Mouse (Mus musculus) kidney, postnatal 4 days (tissue): ENCODE results near the gene Kansl3.

Source experiments
- DNase-seq, 2 experiments: peaks; one replicate each; pipeline ENCODE4 v3.0.0; 2021; ENCODE audit warnings: mixed read lengths in 2 of 2

The Kansl3 gene

GRCm38 (mm10) chr1:36368969-36369645 is at the start of gene Kansl3:
TSS of gene Kansl3 (minus strand) at chr1:36369181.
- peak; percentile 92 to 95 for DNase-seq

DNA sequence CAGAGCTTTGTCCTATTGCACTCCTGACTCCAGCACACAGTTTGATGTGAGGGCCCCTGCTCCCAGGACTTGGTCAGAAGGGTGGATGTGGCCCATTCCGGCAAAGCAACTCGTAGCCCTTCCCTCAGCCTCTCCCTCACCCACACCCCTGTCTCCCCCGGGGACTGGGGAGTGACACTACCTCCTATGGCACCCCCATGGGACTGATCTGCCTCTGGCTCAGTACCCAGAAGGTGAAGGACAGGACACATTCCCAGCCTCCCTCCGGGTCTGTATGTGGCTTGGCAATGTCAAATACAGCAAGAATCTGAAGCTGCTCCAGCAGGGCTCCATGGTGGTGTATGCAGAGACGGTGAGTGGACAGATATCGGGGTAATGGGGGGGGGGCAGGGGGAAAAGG is 35.5 kb upstream of the Kansl3 start:
- no peak for DNase-seq

DNA sequence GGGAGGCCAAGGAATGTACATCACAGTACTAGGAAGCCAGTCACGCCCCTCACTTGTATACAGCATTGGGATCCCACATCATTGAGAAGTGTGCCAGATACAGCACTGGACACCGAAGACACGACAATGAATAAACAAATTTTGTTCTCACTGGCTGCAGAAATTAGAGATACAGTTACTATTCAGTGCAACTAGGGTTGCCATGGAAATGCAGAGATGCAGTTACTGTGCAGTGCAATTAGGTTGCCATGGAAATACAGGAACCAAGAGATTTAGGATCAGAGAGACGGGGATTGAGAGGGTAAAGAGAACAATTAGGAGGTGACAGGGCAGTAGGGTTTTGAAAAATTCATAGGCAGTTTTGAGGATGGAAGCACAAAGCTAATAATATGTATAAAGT is 32.5 kb upstream of the Kansl3 start:
- no peak for DNase-seq

- DNase-seq, result no peak
These were observed 28.1 kb upstream of the Kansl3 start for GRCm38 (mm10) chr1:36397041-36397440.

GRCm38 (mm10) chr1:36379582-36379981 is 10.6 kb upstream of the Kansl3 start:
- no peak for DNase-seq

- DNase-seq, result no peak
These were observed 9.9 kb upstream of the Kansl3 start for GRCm38 (mm10) chr1:36378880-36379279.

DNA sequence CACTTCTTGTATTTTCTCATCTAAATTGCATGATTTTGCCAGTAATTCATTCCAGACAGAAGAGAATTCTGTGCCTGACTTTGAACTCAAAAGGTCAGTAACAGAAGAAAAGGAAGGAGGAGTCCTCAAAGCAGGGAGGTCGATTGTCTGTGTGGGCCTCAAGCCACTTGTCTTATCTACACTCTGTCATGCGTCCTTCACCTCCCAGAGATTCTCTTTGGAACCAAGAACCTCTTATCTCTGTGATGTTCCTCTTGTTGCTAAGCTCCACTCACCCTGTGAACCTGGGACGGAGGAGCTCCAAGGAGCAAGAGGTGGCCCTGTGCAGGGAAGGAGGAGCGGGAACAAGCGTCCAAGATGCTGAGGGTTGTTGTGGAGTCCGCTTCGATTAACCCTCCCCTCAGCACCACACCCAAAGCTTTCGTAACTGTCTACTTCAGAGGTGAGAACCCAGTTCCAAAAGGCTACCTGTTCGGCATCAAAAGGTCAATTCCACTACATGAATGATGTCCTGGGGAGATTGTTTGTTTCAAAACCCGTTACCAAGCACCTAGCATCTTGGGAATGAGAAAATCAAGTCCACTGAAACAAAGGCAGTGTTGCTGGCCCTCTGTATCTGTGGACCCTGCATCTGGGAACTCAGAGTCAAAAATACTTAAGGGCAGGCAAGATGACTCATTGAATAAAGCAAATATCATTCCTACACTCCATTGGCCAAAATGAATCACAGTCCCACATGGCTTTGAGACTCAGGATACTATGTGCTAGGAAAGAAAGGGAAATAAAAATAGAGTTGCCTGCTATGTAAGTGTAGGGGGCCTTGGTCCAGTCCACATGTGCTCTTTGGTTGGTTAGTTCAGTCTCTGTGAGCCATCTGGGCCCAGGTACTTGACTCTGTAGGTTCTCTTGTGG is 3.2 kb upstream of the Kansl3 start, which contains the start of gene Fer1l5:
Gene Fer1l5, plus strand, starts transcription at position 358 of the 912 bp plus-strand sequence.
- DNase-seq, result no peak

DNA sequence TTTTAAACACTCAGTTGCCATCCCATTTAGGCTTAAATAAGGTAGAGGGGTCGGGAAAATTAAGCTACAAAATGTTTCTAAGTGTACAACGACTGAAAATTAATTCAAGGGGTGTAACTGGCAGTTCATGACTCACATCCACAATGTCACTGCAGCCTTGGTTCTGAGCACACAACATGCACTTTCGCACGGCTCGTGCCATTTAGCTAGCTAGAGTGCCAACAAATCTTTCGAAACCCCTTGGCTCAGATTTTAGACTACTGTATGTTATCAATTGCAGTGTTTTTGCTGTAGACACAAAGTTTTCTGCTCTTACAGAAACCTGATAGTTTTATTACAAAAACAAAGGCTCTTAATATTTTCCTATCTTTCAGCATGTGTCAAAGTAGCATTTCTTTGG is 1.9 kb upstream of the Kansl3 start:
- DNase-seq, result no peak

- peak; percentile 72 to 86 for DNase-seq
These were observed 641 bp downstream of the Kansl3 start for GRCm38 (mm10) chr1:36368112-36368968.

- peak; percentile 13 to 23 for DNase-seq
These were observed 1.3 kb downstream of the Kansl3 start for GRCm38 (mm10) chr1:36367698-36368097.

- DNase-seq, result no peak
These were observed 11.9 kb downstream of the Kansl3 start for GRCm38 (mm10) chr1:36356955-36357695.

DNA sequence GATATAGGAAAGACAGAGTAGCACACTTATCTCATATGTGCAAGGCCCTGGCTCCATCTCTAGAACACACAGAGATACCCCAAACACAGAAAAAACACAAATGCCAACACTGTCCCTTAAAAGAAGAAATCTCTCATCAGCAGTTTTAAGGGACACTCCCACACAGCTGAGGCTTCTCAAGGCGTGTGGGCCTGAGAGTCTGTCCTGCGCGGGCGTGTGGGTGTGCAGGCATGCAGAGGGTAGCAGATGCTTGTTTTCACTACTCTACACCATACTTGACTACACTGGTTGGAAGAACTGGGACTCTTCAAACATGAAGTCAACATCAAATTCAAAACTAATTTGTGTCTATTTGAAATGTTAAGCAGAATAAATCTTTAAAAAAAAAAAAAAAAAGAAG is 16.6 kb downstream of the Kansl3 start:
- DNase-seq, result peak; percentile 22 to 52

GRCm38 (mm10) chr1:36342547-36342946 is 26.4 kb downstream of the Kansl3 start:
- DNase-seq, result no peak

GRCm38 (mm10) chr1:36332955-36333887 is 35.8 kb downstream of the Kansl3 start:
- DNase-seq, result no peak

DNA sequence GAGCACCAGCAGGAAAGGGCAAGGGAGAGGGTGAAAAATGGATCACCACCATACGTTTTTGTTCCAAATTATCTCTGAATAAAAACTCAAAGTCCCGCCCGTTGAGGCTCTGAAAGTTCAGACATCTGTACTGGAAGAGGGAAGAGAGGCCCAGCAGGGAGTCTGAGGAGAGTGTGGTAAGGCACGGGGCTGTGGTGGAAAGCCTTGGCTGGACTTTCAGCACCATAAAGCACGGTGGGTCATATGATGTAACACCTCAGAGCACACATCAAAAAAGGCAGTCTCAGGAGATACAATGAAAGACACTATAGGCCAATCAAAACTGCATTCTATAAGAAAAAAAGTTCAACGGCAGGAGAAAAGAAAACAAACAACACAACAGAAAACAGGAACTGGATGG is 37.2 kb downstream of the Kansl3 start:
- no peak for DNase-seq

- DNase-seq, result no peak
These were observed 42.2 kb downstream of the Kansl3 start for GRCm38 (mm10) chr1:36326815-36327214.

DNA sequence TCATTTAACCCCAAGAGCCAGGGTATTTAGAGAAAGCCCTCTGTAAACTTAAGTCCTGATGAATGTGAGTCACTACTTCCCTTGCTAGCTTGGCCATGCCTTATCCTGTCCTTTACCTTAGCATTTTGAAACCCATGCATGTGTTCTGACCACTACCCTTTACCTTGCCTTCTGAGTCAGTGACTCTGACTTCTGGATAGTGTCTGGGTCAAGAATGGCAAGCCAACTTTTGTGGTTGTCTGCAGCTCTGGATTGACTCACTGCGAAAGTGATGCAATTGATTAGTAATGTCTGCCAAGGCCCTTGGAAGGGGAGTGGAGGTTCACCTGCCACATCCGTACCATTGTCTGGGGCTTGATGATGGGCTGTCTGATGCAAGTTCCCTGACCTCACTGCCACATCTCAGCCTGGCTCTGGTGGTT is 43.1 kb downstream of the Kansl3 start:
- no peak for DNase-seq

GRCm38 (mm10) chr1:36323746-36324448 is 45.1 kb downstream of the Kansl3 start:
- DNase-seq, result peak; percentile 61 to 75

GRCm38 (mm10) chr1:36323076-36323475 is 45.9 kb downstream of the Kansl3 start:
- no peak for DNase-seq
